Mouse (Mus musculus): ENCODE results near the gene Rplp2. TPM values are rescaled to one million over a fixed set of nuclear protein-coding genes. Genes with fewer than 3 reads are reported as not detected.

The Rplp2 gene
- polyA plus RNA-seq, 1 experiment from 2014 or later: 1,709 TPM

DNA sequence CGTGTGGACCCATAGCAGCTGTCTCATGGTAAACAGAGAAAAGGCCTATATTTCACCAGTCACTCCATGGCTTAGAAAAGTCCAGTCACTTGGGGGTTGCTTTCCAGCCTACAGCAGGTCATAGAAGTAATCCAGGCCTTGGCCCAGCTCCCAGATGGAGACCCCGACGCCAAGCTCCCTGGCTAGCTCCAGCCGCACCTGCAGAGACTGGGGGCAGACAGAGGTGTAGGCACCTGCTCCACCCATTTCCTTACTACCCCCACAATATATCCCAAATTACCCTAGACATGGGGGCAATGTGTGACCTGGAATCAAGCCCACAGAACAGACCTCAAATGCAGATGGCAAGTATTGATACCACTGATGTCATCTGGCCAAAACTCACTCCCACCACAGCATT is 48.8 kb downstream of the Rplp2 start:
- H3K9ac ChIP-seq (ENCODE audit: low read length): no peak overlapping the region
- H3K4me2 ChIP-seq (ENCODE audit: low read length): no peak overlapping the region
- no peaks in the 10 kb centered on the region for H3K27me3 ChIP-seq (replicated peaks; ENCODE audit: control insufficient read depth, insufficient read depth, low read length)
- peaks cover 29% of the 10 kb centered on the region for H3K36me3 ChIP-seq (ENCODE audit: control insufficient read depth, insufficient read depth, low read length)
- 93% methylated on average over 4 of the region's 4 CpGs for WGBS
- no peak overlapping the region for H3K4me3 ChIP-seq (ENCODE audit: low read depth, low read length)
- H3K27ac ChIP-seq (ENCODE audit: low read depth): no peak overlapping the region
- H3K4me1 ChIP-seq (replicated peaks; ENCODE audit: control insufficient read depth, insufficient read depth, low read length): no peaks in the 10 kb centered on the region
- no peaks in the 10 kb centered on the region for H3K9me3 ChIP-seq (ENCODE audit: control insufficient read depth, low read length)
- no peak for ATAC-seq (replicated peaks; ENCODE audit: low FRiP score, low TSS enrichment, low read depth)
- DNase-seq (ENCODE audit: low spot score): no peak

GRCm38 (mm10) chr7:141497600-141497999 is 50.4 kb downstream of the Rplp2 start:
- H3K4me3 ChIP-seq (ENCODE audit: low read depth, low read length): no peak overlapping the region
- H3K4me2 ChIP-seq (ENCODE audit: low read length): no peak overlapping the region
- WGBS: 89% methylated on average over 3 of the region's 3 CpGs
- no peak overlapping the region for H3K27ac ChIP-seq (ENCODE audit: low read depth)
- no peak overlapping the region for H3K9ac ChIP-seq (ENCODE audit: low read length)
- ATAC-seq (replicated peaks; ENCODE audit: low FRiP score, low TSS enrichment, low read depth): no peak
- H3K4me1 ChIP-seq (replicated peaks; ENCODE audit: control insufficient read depth, insufficient read depth, low read length): no peaks in the 10 kb centered on the region
- DNase-seq (ENCODE audit: low spot score): no peak
- peaks cover 23% of the 10 kb centered on the region for H3K36me3 ChIP-seq (ENCODE audit: control insufficient read depth, insufficient read depth, low read length)
- H3K9me3 ChIP-seq (ENCODE audit: control insufficient read depth, low read length): no peaks in the 10 kb centered on the region
- no peaks in the 10 kb centered on the region for H3K27me3 ChIP-seq (replicated peaks; ENCODE audit: control insufficient read depth, insufficient read depth, low read length)

Other genes with a start within 250 kb of the Rplp2 start
- gene Lmntd2, start 233.3 kb upstream of the Rplp2 start, polyA plus RNA-seq (2014; fragmentation: Nextera tagmentation; extraction: Ambion mirVana): 2.7 and 2.8 TPM in 2 replicates
- gene Rassf7, start 231.5 kb upstream of the Rplp2 start, polyA plus RNA-seq (2014; fragmentation: Nextera tagmentation; extraction: Ambion mirVana): 60.3 and 61.4 TPM in 2 replicates
- gene Phrf1, start 218.6 kb upstream of the Rplp2 start, polyA plus RNA-seq (2014; fragmentation: Nextera tagmentation; extraction: Ambion mirVana): 73.3 and 80.7 TPM in 2 replicates
- 2.7 and 3.1 TPM in 2 replicates for gene Irf7, start 180.9 kb upstream of the Rplp2 start, polyA plus RNA-seq (2014; fragmentation: Nextera tagmentation; extraction: Ambion mirVana)
- 31.9 and 36.8 TPM in 2 replicates for gene Cdhr5, start 170.6 kb upstream of the Rplp2 start, polyA plus RNA-seq (2014; fragmentation: Nextera tagmentation; extraction: Ambion mirVana)
- gene Sct, start 168.2 kb upstream of the Rplp2 start, polyA plus RNA-seq (2014; fragmentation: Nextera tagmentation; extraction: Ambion mirVana): 136 and 201 TPM in 2 replicates
- 0.39 and 0.93 TPM in 2 replicates for gene Drd4, start 155.4 kb upstream of the Rplp2 start, polyA plus RNA-seq (2014; fragmentation: Nextera tagmentation; extraction: Ambion mirVana)
- gene Deaf1, start 119.7 kb upstream of the Rplp2 start, polyA plus RNA-seq (2014; fragmentation: Nextera tagmentation; extraction: Ambion mirVana): 86.2 and 90.9 TPM in 2 replicates
- 23.1 and 27.0 TPM in 2 replicates for gene Tmem80, start 119.6 kb upstream of the Rplp2 start, polyA plus RNA-seq (2014; fragmentation: Nextera tagmentation; extraction: Ambion mirVana)
- gene Eps8l2, start 108.5 kb upstream of the Rplp2 start, polyA plus RNA-seq (2014; fragmentation: Nextera tagmentation; extraction: Ambion mirVana): 49.4 and 61.2 TPM in 2 replicates
- 339 and 344 TPM in 2 replicates for gene Taldo1, start 55.2 kb upstream of the Rplp2 start, polyA plus RNA-seq (2014; fragmentation: Nextera tagmentation; extraction: Ambion mirVana)
- gene Gatd1, start 33.2 kb upstream of the Rplp2 start, polyA plus RNA-seq (2014; fragmentation: Nextera tagmentation; extraction: Ambion mirVana): 49.2 and 56.2 TPM in 2 replicates
- 1.5 and 1.8 TPM in 2 replicates for gene Cend1, start 17.9 kb upstream of the Rplp2 start, polyA plus RNA-seq (2014; fragmentation: Nextera tagmentation; extraction: Ambion mirVana)
- gene Slc25a22, start 9.5 kb upstream of the Rplp2 start, polyA plus RNA-seq (2014; fragmentation: Nextera tagmentation; extraction: Ambion mirVana): 34.7 and 35.3 TPM in 2 replicates
- 10.6 and 11.5 TPM in 2 replicates for gene Pidd1, start 3.3 kb upstream of the Rplp2 start, polyA plus RNA-seq (2014; fragmentation: Nextera tagmentation; extraction: Ambion mirVana)
- gene Pnpla2, start 7.8 kb downstream of the Rplp2 start, polyA plus RNA-seq (2014; fragmentation: Nextera tagmentation; extraction: Ambion mirVana): 24.6 and 30.2 TPM in 2 replicates
- 13.8 and 14.0 TPM in 2 replicates for gene Cracr2b, start 13.7 kb downstream of the Rplp2 start, polyA plus RNA-seq (2014; fragmentation: Nextera tagmentation; extraction: Ambion mirVana)
- 73.4 and 73.5 TPM in 2 replicates for gene Cd151, start 20.0 kb downstream of the Rplp2 start, polyA plus RNA-seq (2014; fragmentation: Nextera tagmentation; extraction: Ambion mirVana)
- 67.7 and 73.4 TPM in 2 replicates for gene Polr2l, start 27.8 kb downstream of the Rplp2 start, polyA plus RNA-seq (2014; fragmentation: Nextera tagmentation; extraction: Ambion mirVana)
- 75.1 and 83.9 TPM in 2 replicates for gene Tspan4, start 27.9 kb downstream of the Rplp2 start, polyA plus RNA-seq (2014; fragmentation: Nextera tagmentation; extraction: Ambion mirVana)
- 39.0 and 42.1 TPM in 2 replicates for gene Chid1, start 92.5 kb downstream of the Rplp2 start, polyA plus RNA-seq (2014; fragmentation: Nextera tagmentation; extraction: Ambion mirVana)
- gene Ap2a2, start 114.8 kb downstream of the Rplp2 start, polyA plus RNA-seq (2014; fragmentation: Nextera tagmentation; extraction: Ambion mirVana): 70.0 and 77.7 TPM in 2 replicates
- 0.23 and 0.24 TPM in 2 replicates for gene Muc6, start 207.9 kb downstream of the Rplp2 start, polyA plus RNA-seq (2014; fragmentation: Nextera tagmentation; extraction: Ambion mirVana)
- gene Muc2, start 243.0 kb downstream of the Rplp2 start, polyA plus RNA-seq (2014; fragmentation: Nextera tagmentation; extraction: Ambion mirVana): 1.1 and 1.6 TPM in 2 replicates

Measured in intestine, embryonic 14.5 days (tissue).